Mouse (Mus musculus): ENCODE results near the gene Mrgpra9.

DNA sequence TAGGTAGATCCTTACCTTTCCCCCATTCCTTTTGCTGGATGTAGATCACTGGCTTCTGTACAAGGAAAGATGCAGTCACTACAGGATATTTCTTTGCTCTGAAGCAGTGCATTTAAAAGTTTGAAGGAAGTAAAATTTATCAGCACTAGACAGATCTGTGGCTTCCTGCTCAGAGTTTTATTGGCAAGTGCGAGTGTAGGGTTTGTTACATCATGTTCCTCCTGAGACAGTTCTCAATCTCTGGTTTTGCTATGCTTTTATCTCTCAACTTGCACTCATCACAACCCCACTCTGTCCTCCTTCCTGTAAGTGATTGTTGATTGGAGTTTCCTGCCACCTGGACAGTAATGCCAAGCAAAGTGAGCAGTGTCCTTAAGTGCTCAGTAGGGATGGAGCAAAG lies at the start of gene Mrgpra9:
- TF ChIP-seq CTCF (IDR thresholded peaks at IDR 0.05; ENCODE audit: borderline replicate concordance, insufficient read depth, low read depth, low read length) (no peak), POLR2A (IDR thresholded peaks at IDR 0.05; ENCODE audit: borderline replicate concordance, insufficient read depth, low read length) (no peak)

Data from cerebellum, adult 2 months (tissue).